Mouse (Mus musculus) left cerebral cortex, adult 11 months (tissue): ENCODE measurements around the gene Gfer.
"Not testable (repeated sequence)": the region's sequence is repeated elsewhere in the genome, so short reads cannot be mapped to it uniquely, and the experiment has no call there.

Experiments
- DNase-seq: peaks from one replicate; pipeline ENCODE4 v3.0.0; 2022; ENCODE audit warnings: low spot score

Gene Gfer

GRCm38 (mm10) chr17:24687146-24687595, 8.8 kb downstream of the Gfer start:
- DNase-seq: no peak

GRCm38 (mm10) chr17:24686514-24686913, 9.4 kb downstream of the Gfer start:
- no peak for DNase-seq

GRCm38 (mm10) chr17:24677500-24678080, 18.4 kb downstream of the Gfer start:
- DNase-seq: no peak

- no peak for DNase-seq
These were observed 19.1 kb downstream of the Gfer start for GRCm38 (mm10) chr17:24676877-24677276.

- DNase-seq: no peak
These were observed 19.8 kb downstream of the Gfer start for GRCm38 (mm10) chr17:24676187-24676586.

- no peak for DNase-seq
These were observed 21.7 kb downstream of the Gfer start for GRCm38 (mm10) chr17:24674277-24674676.

GRCm38 (mm10) chr17:24672141-24672540, 23.8 kb downstream of the Gfer start:
- no peak for DNase-seq

- no peak for DNase-seq
These were observed 24.6 kb downstream of the Gfer start for GRCm38 (mm10) chr17:24671346-24671745.

- DNase-seq: no peak
These were observed 25.6 kb downstream of the Gfer start for GRCm38 (mm10) chr17:24670246-24670844.

GRCm38 (mm10) chr17:24669545-24670245, 26.3 kb downstream of the Gfer start, which contains the start of gene Zfp598:
Gene Zfp598 (plus strand): TSS chr17:24669687.
- peak; percentile 88 for DNase-seq

- DNase-seq: not testable (repeated sequence)
These were observed 26.8 kb downstream of the Gfer start for GRCm38 (mm10) chr17:24669214-24669544.

- no peak for DNase-seq
These were observed 28.5 kb downstream of the Gfer start for GRCm38 (mm10) chr17:24667416-24667815.

GRCm38 (mm10) chr17:24667011-24667410, 28.9 kb downstream of the Gfer start:
- not testable (repeated sequence) for DNase-seq

- DNase-seq: no peak
These were observed 37.8 kb downstream of the Gfer start, which contains the start of gene Npw for GRCm38 (mm10) chr17:24658017-24658758. Gene Npw (minus strand): TSS chr17:24658457.

- no peak for DNase-seq
These were observed 41.0 kb downstream of the Gfer start for GRCm38 (mm10) chr17:24654969-24655368.

- no peak for DNase-seq
These were observed 41.8 kb downstream of the Gfer start for GRCm38 (mm10) chr17:24653967-24654710.

- no peak for DNase-seq
These were observed 44.1 kb downstream of the Gfer start for GRCm38 (mm10) chr17:24651835-24652234.

GRCm38 (mm10) chr17:24650766-24651165, 45.2 kb downstream of the Gfer start:
- no peak for DNase-seq

GRCm38 (mm10) chr17:24650070-24650616, 45.8 kb downstream of the Gfer start, which contains the start of gene Slc9a3r2:
Gene Slc9a3r2 (minus strand): TSS chr17:24650327.
- DNase-seq: no peak

GRCm38 (mm10) chr17:24649581-24650069, 46.3 kb downstream of the Gfer start:
- no peak for DNase-seq

- no peak for DNase-seq
These were observed 47.1 kb downstream of the Gfer start for GRCm38 (mm10) chr17:24648731-24649377.
